9 mouse cellular contexts compared by ENCODE assay signal in the genomic region with DNA sequence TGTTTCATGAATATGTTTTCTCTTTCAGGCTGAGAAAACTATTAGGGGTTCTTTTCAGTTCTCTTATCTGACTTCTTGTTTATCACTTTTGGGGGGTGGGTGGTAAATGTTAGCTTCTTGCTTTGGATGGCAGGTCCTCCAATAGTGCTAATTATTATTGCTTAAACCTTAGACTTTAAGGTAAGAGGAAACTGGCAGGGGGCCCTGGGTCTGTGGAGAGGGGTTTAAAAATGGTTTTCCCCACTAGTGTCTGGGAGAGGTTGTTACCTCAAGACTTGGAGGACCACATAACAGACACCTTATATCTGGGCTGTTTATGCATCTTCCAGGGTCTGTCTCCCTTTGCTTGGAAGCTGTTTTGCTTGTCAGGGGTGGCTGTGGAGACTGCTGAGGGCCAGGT. TPM values are rescaled to one million over a fixed set of nuclear protein-coding genes. Genes with fewer than 3 reads are reported as not detected.
DNase-seq lines count a peak whose midpoint lies in the region; ATAC-seq lines count a peak whose summit lies in the region.
"Had no signal": no experiment of that assay in that cellular context is flagged by ENCODE, and none has a peak within 500 bp of the region (broad histone marks: within the 10 kb centered on the region; RNA-seq: fewer than 3 reads in every experiment).

No protein-coding gene starts in this region.

- peak overlapping the region; percentile 94 for H3K4me2 ChIP-seq in heart, embryonic 16.5 days (ENCODE audit: low read depth, low read length)
- peak overlapping the region; percentile 97 for H3K4me2 ChIP-seq in hindbrain, embryonic 14.5 days (replicated peaks)
- peak overlapping the region; percentile 90 for H3K4me2 ChIP-seq in midbrain, embryonic 13.5 days (replicated peaks)

- peaks cover 58% of the 10 kb centered on the region for H3K4me1 ChIP-seq in heart, embryonic 16.5 days (ENCODE audit: control insufficient read depth, insufficient read depth, low read length)
- H3K4me1 ChIP-seq in embryonic facial prominence, embryonic 10.5 days = peaks cover 46% of the 10 kb centered on the region
- H3K4me1 ChIP-seq in hindbrain, embryonic 14.5 days (replicated peaks; ENCODE audit: control insufficient read depth, insufficient read depth, low read length) = peaks cover 29% of the 10 kb centered on the region
- peaks cover 51% of the 10 kb centered on the region for H3K4me1 ChIP-seq in midbrain, embryonic 13.5 days (replicated peaks)

- peak overlapping the region; percentile 95; the same call in 1 of the 2 replicates for H3K9ac ChIP-seq in heart, embryonic 16.5 days (ENCODE audit: low read length)
- peak overlapping the region; percentile 26; the same call in 1 of the 2 replicates for H3K9ac ChIP-seq in hindbrain, embryonic 14.5 days
- H3K9ac ChIP-seq in midbrain, embryonic 13.5 days (replicated peaks) = peak overlapping the region; percentile 51

- H3K4me3 ChIP-seq in heart, embryonic 16.5 days (ENCODE audit: low read length) = no peak overlapping the region; the same call in 1 of the 2 replicates
- H3K4me3 ChIP-seq in embryonic facial prominence, embryonic 10.5 days = peak overlapping the region; percentile 97
- peak overlapping the region; percentile 92 for H3K4me3 ChIP-seq in hindbrain, embryonic 14.5 days (replicated peaks; ENCODE audit: low read length)
- peak overlapping the region; percentile 95 for H3K4me3 ChIP-seq in midbrain, embryonic 13.5 days (replicated peaks)

- ATAC-seq in heart, embryonic 16.5 days (replicated peaks; ENCODE audit: extremely low read depth, insufficient read depth, low FRiP score) = no peak
- no peak for ATAC-seq in hindbrain, embryonic 14.5 days (ENCODE audit: low FRiP score)
- ATAC-seq in midbrain, embryonic 13.5 days = no peak
- no peak for ATAC-seq in inflammation-experienced regulatory T-cells, adult 6 months

- H3K9me3 ChIP-seq in heart, embryonic 16.5 days (replicated peaks; ENCODE audit: control insufficient read depth, low read length) = no peaks in the 10 kb centered on the region
- no peaks in the 10 kb centered on the region for H3K9me3 ChIP-seq in embryonic facial prominence, embryonic 10.5 days
- H3K9me3 ChIP-seq in hindbrain, embryonic 14.5 days (ENCODE audit: control insufficient read depth, low read length) = no peaks in the 10 kb centered on the region
- no peaks in the 10 kb centered on the region for H3K9me3 ChIP-seq in midbrain, embryonic 13.5 days

- H3K27me3 ChIP-seq in heart, embryonic 16.5 days (ENCODE audit: control insufficient read depth, insufficient read depth, low read length) = no peaks in the 10 kb centered on the region
- no peaks in the 10 kb centered on the region for H3K27me3 ChIP-seq in embryonic facial prominence, embryonic 10.5 days (replicated peaks; ENCODE audit: low read depth, poor library complexity, severe bottlenecking)
- no peaks in the 10 kb centered on the region for H3K27me3 ChIP-seq in hindbrain, embryonic 14.5 days (ENCODE audit: control insufficient read depth, insufficient read depth, low read length)
- no peaks in the 10 kb centered on the region for H3K27me3 ChIP-seq in midbrain, embryonic 13.5 days

- no peak overlapping the region for H3K27ac ChIP-seq in heart, embryonic 16.5 days (ENCODE audit: low read length)
- H3K27ac ChIP-seq in embryonic facial prominence, embryonic 10.5 days (replicated peaks) = no peak overlapping the region
- H3K27ac ChIP-seq in hindbrain, embryonic 14.5 days = no peak overlapping the region
- no peak overlapping the region for H3K27ac ChIP-seq in midbrain, embryonic 13.5 days

- DNase-seq in heart, postnatal 4 days = no peak
- DNase-seq in embryonic facial prominence, embryonic 10.5 days (ENCODE audit: low spot score) = no peak
- DNase-seq in hindbrain, embryonic 14.5 days (ENCODE audit: low spot score) = no peak
- DNase-seq in T-cell, adult 2 months (ENCODE audit: low spot score) = no peak
- no peak for DNase-seq in layer of hippocampus, postnatal 36 days

- H3K36me3 ChIP-seq in heart, embryonic 16.5 days (ENCODE audit: control insufficient read depth, insufficient read depth) = peaks cover 7% of the 10 kb centered on the region
- H3K36me3 ChIP-seq in embryonic facial prominence, embryonic 10.5 days (replicated peaks) = peaks cover 42% of the 10 kb centered on the region
- H3K36me3 ChIP-seq in hindbrain, embryonic 14.5 days (replicated peaks; ENCODE audit: control insufficient read depth, insufficient read depth) = peaks cover 14% of the 10 kb centered on the region
- H3K36me3 ChIP-seq in midbrain, embryonic 13.5 days = peaks cover 18% of the 10 kb centered on the region

RNA-seq across cellular contexts. Expression of a gene that starts 2.6 kb away (rescaled TPM):
- 31.2 and 33.1 TPM in 2 replicates for polyA plus RNA-seq in heart, embryonic 16.5 days (2015; fragmentation: Nextera tagmentation; extraction: Ambion mirVana)
- total RNA-seq in heart, postnatal 4 days (2021) = 10 to 100 TPM in 1 of 2 experiments, 1 to 10 TPM in 1; 9.1 to 10.3 TPM
- polyA plus RNA-seq in embryonic facial prominence, embryonic 10.5 days (2016; fragmentation: Nextera tagmentation; extraction: Ambion mirVana) = 55.2 and 64.8 TPM in 2 replicates
- 37.8 and 50.5 TPM in 2 replicates for polyA plus RNA-seq in hindbrain, embryonic 14.5 days (2014; fragmentation: Nextera tagmentation; extraction: Ambion mirVana)
- 59.0 and 62.4 TPM in 2 replicates for polyA plus RNA-seq in midbrain, embryonic 13.5 days (2015; fragmentation: Nextera tagmentation; extraction: Ambion mirVana)
- total RNA-seq in layer of hippocampus, postnatal 36 days (2021) = 10 to 100 TPM; 55.5 to 73.5 TPM
- polyA plus RNA-seq in inflammation-experienced regulatory T-cells, adult 6 months (2017; shearing (Covaris generic)) = 10 to 100 TPM; 35.0 to 37.5 (median 36.2) TPM

RNA-seq across cellular contexts. Expression of a gene that starts 7.4 kb away (rescaled TPM):
- not detected in 2 replicates for polyA plus RNA-seq in heart, embryonic 16.5 days (2015; fragmentation: Nextera tagmentation; extraction: Ambion mirVana)
- not detected for total RNA-seq in heart, postnatal 4 days (2021)
- not detected in 2 replicates for polyA plus RNA-seq in embryonic facial prominence, embryonic 10.5 days (2016; fragmentation: Nextera tagmentation; extraction: Ambion mirVana)
- not detected in 2 replicates for polyA plus RNA-seq in hindbrain, embryonic 14.5 days (2014; fragmentation: Nextera tagmentation; extraction: Ambion mirVana)
- polyA plus RNA-seq in midbrain, embryonic 13.5 days (2015; fragmentation: Nextera tagmentation; extraction: Ambion mirVana) = 0.12 and 0.53 TPM in 2 replicates
- total RNA-seq in layer of hippocampus, postnatal 36 days (2021) = not detected
- polyA plus RNA-seq in inflammation-experienced regulatory T-cells, adult 6 months (2017; shearing (Covaris generic)) = not detected
- total RNA-seq: left cerebral cortex, postnatal 25 days had no signal

RNA-seq across cellular contexts. Expression of a gene that starts 44.6 kb away (rescaled TPM):
- 14.4 TPM in 2 replicates for polyA plus RNA-seq in heart, embryonic 16.5 days (2015; fragmentation: Nextera tagmentation; extraction: Ambion mirVana)
- total RNA-seq in heart, postnatal 4 days (2021) = 10 to 100 TPM; 21.5 to 24.5 TPM
- 18.7 and 21.0 TPM in 2 replicates for polyA plus RNA-seq in embryonic facial prominence, embryonic 10.5 days (2016; fragmentation: Nextera tagmentation; extraction: Ambion mirVana)
- polyA plus RNA-seq in hindbrain, embryonic 14.5 days (2014; fragmentation: Nextera tagmentation; extraction: Ambion mirVana) = 57.3 and 65.0 TPM in 2 replicates
- 34.2 and 37.3 TPM in 2 replicates for polyA plus RNA-seq in midbrain, embryonic 13.5 days (2015; fragmentation: Nextera tagmentation; extraction: Ambion mirVana)
- total RNA-seq in layer of hippocampus, postnatal 36 days (2021) = 10 to 100 TPM; 60.2 to 70.4 TPM
- polyA plus RNA-seq in inflammation-experienced regulatory T-cells, adult 6 months (2017; shearing (Covaris generic)) = 1 to 10 TPM; 2.5 to 4.4 (median 2.6) TPM

Comparison
In these comparisons a context has a peak if more than half of its experiments do, and no peak if none do; other contexts are left out.
1. H3K9ac ChIP-seq: peak in every context shown above with its lines; median percentile 95 in heart, embryonic 16.5 days; 51 in midbrain, embryonic 13.5 days; 26 in hindbrain, embryonic 14.5 days.